Mouse (Mus musculus): Measurements from ENCODE around the gene Zic5. TPM values are rescaled to one million over a fixed set of nuclear protein-coding genes. Genes with fewer than 3 reads are reported as not detected.
A peak's percentile ranks its signal among the peaks of the same experiment; 100 is the strongest.

Zic5 gene
- total and polyA plus RNA-seq, 2 experiments from 2014 or later: not detected

DNA sequence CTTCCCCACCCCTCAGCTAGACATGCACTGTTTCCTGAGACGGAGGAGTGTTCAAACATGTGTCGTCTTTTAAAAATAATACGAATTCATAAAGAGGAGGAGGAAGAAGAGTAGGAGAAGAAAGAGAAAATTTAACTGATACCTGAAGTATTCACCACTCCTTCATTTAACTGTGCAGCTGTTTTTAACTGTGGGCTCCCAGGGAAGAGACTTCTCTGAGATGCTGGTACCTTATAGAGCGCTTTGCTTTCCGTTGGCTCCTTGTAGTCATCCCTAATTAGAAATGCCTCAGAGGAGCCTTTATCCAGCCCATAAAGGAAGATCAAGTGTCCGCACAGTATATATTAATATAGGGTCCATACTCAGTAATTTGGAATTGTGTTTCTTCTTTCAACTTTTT lies 26.0 kb upstream of the Zic5 start:
- no peak for ATAC-seq (ENCODE audit: insufficient read depth, low read depth)
- no peak for TF ChIP-seq CTCF (IDR thresholded peaks at IDR 0.05; ENCODE audit: low read depth)
- TF ChIP-seq EP300 (IDR thresholded peaks at IDR 0.05; ENCODE audit: low read depth): no peak
- no peak for DNase-seq (ENCODE audit: low spot score)
- no peak overlapping the region for H3K9ac ChIP-seq (replicated peaks; ENCODE audit: low read depth, low read length)
- H3K9me3 ChIP-seq (replicated peaks; ENCODE audit: control insufficient read depth, low read length): 0 out of 2 replicates have a peak, but pooled peaks cover 5% of the 10 kb centered on the region
- H3K27me3 ChIP-seq (ENCODE audit: control insufficient read depth, insufficient read depth, low read length): peaks cover 74% of the 10 kb centered on the region
- H3K27ac ChIP-seq (ENCODE audit: low read depth): no peak overlapping the region
- H3K4me3 ChIP-seq (ENCODE audit: low read depth, low read length): no peak overlapping the region
- no peaks in the 10 kb centered on the region for H3K4me1 ChIP-seq (ENCODE audit: control insufficient read depth, insufficient read depth)
- H3K4me2 ChIP-seq (ENCODE audit: low read depth, low read length): no peak overlapping the region
- WGBS: 78% methylated on average over 6 of the region's 6 CpGs
- H3K36me3 ChIP-seq (replicated peaks; ENCODE audit: control insufficient read depth, insufficient read depth, low read length): no peaks in the 10 kb centered on the region

DNA sequence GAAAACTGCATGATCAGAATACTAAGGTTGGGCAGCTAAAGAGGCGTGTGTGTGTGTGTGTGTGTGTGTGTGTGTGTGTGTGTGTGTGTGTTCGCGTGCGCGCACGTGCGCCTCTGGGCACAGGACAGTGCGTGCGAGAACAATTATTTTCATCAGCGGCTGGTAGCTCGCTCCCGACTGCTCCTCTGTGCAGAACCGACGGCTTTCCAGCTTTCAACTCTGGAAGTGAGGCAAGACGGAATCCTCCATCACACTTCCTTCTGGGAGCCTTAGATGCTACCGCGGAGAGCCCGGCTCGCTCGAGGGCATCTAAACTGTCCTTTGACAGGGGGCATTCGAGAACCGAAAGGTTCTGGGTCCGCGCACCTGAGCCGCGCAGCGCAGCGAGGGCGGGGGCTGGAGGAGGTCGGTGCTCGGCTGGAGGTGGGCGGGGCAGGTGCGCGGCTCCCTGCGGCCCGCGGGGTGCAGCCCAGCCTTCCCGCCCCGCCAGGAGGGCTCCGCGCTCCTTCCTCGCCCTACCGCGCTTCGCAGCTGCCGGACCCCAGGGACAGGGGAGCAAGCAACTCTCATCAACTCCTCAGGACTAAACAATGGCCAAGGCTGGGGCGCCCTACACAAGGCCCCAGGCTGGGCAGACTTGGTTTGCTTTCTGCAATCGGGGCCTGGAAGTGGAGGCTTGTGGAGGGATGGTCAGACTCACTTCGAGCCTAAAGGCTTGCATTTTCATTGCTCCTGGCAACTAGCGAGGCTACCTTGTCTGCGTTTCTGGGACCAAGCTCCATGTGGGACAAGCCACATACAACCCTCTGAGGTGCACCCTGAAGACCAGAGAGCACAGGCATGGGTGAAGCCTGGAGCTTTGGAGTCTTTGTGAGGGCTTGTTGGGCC lies 25.2 kb upstream of the Zic5 start, which contains the start of gene Gm10837:
Gm10837 (plus strand) TSS at position 146 of the 888 bp plus-strand sequence.
- H3K4me2 ChIP-seq (ENCODE audit: low read depth, low read length): no peak within 1 kb of the TSS; the same call in 1 of the 2 replicates
- DNase-seq (ENCODE audit: low spot score): no peak
- no peaks in the 10 kb centered on the region for H3K36me3 ChIP-seq (replicated peaks; ENCODE audit: control insufficient read depth, insufficient read depth, low read length)
- H3K4me1 ChIP-seq (ENCODE audit: control insufficient read depth, insufficient read depth): no peaks in the 10 kb centered on the region
- H3K4me3 ChIP-seq (ENCODE audit: low read depth, low read length): peak within 1 kb of the TSS; percentile 14; the same call in 1 of the 2 replicates
- peaks cover 75% of the 10 kb centered on the region for H3K27me3 ChIP-seq (ENCODE audit: control insufficient read depth, insufficient read depth, low read length)
- no peak; the same call in 1 of the 2 replicates for ATAC-seq (ENCODE audit: insufficient read depth, low read depth)
- no peak for TF ChIP-seq EP300 (IDR thresholded peaks at IDR 0.05; ENCODE audit: low read depth)
- TF ChIP-seq CTCF (IDR thresholded peaks at IDR 0.05; ENCODE audit: low read depth): no peak
- H3K9me3 ChIP-seq (replicated peaks; ENCODE audit: control insufficient read depth, low read length): 0 out of 2 replicates have a peak, but pooled peaks cover 5% of the 10 kb centered on the region
- H3K27ac ChIP-seq (ENCODE audit: low read depth): no peak within 1 kb of the TSS
- H3K9ac ChIP-seq (replicated peaks; ENCODE audit: low read depth, low read length): no peak within 1 kb of the TSS
- WGBS: 3% methylated on average over 45 of the region's 51 CpGs

DNA sequence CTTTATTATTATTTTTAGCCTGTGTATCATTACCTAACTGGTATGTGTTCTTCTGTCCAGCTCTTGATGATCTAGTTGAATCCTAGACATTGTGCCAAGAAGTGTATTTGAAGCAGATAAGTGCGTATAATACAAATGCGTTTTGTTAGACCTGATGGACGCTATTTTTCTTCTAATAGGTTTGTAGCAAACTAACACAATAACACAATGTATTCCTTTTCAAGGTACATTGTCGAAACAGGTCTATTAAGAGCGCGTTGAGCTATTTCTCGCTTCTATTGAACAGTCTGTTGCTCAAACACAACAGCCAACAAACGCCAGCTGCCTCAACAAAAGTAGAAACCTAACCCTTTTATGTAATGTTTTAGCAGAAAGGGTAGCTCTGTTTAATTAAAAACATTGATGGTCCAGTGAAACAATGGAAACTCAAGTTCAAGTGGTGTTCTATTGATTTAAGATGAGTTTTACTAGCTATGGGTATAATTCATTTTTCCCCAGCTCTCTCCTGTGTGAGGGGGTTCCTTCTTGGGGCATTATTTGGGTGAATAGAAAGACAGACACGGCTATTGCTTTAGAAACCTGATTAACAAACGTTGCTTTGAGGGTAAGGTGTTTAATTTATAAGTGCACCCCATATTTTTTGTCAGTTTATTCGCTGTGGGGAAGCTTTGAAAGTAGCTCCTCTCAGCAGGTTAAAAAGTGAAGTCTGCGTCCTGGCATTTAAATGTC lies 24.4 kb upstream of the Zic5 start:
- no peak overlapping the region for H3K4me3 ChIP-seq (ENCODE audit: low read depth, low read length)
- no peaks in the 10 kb centered on the region for H3K4me1 ChIP-seq (ENCODE audit: control insufficient read depth, insufficient read depth)
- ATAC-seq (ENCODE audit: insufficient read depth, low read depth): no peak

DNA sequence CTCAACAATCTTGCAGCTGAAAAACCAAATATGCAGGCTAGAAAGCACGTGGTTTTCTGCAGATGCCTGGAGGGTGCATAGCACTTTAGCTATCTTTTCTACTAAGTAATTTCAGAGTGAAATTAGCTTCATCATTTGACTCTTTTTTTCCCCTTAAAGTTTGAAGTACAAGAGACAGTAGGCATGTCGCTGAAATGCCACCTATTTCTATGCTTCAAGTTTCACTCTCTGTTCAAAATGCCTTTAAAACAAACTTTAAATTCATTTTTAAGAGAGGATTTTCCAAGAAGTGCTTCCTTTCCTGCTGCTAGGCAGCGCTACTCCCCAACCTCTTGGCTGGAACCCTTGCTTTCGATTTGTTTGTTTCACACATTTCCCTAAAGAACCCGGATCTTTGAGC lies 23.6 kb upstream of the Zic5 start:
- Histone ChIP-seq H3K27ac (ENCODE audit: low read depth) (no peak overlapping the region), H3K4me3 (ENCODE audit: low read depth, low read length) (no peak overlapping the region), H3K9ac (replicated peaks; ENCODE audit: low read depth, low read length) (no peak overlapping the region), H3K27me3 (ENCODE audit: control insufficient read depth, insufficient read depth, low read length) (peaks cover 91% of the 10 kb centered on the region), H3K4me1 (ENCODE audit: control insufficient read depth, insufficient read depth) (no peaks in the 10 kb centered on the region), H3K36me3 (replicated peaks; ENCODE audit: control insufficient read depth, insufficient read depth, low read length) (no peaks in the 10 kb centered on the region), H3K9me3 (replicated peaks; ENCODE audit: control insufficient read depth, low read length) (0 out of 2 replicates have a peak, but pooled peaks cover 4% of the 10 kb centered on the region), H3K4me2 (ENCODE audit: low read depth, low read length) (no peak overlapping the region)
- WGBS: under 1% methylated on average over 5 of the region's 5 CpGs
- DNase-seq (ENCODE audit: low spot score) (no peak), ATAC-seq (ENCODE audit: insufficient read depth, low read depth) (no peak)
- TF ChIP-seq EP300 (IDR thresholded peaks at IDR 0.05; ENCODE audit: low read depth): no peak
- no peak for TF ChIP-seq CTCF (IDR thresholded peaks at IDR 0.05; ENCODE audit: low read depth)

More for the DNA sequence above, 24.4 kb upstream of the Zic5 start:
- WGBS: 9% methylated on average over 12 of the region's 12 CpGs
- no peak for DNase-seq (ENCODE audit: low spot score)
- Histone ChIP-seq H3K9me3 (replicated peaks; ENCODE audit: control insufficient read depth, low read length) (0 out of 2 replicates have a peak, but pooled peaks cover 5% of the 10 kb centered on the region), H3K36me3 (replicated peaks; ENCODE audit: control insufficient read depth, insufficient read depth, low read length) (no peaks in the 10 kb centered on the region), H3K9ac (replicated peaks; ENCODE audit: low read depth, low read length) (no peak overlapping the region), H3K4me2 (ENCODE audit: low read depth, low read length) (no peak overlapping the region), H3K27me3 (ENCODE audit: control insufficient read depth, insufficient read depth, low read length) (peaks cover 83% of the 10 kb centered on the region), H3K27ac (ENCODE audit: low read depth) (no peak overlapping the region)
- TF ChIP-seq CTCF (IDR thresholded peaks at IDR 0.05; ENCODE audit: low read depth) (no peak), EP300 (IDR thresholded peaks at IDR 0.05; ENCODE audit: low read depth) (no peak)

DNA sequence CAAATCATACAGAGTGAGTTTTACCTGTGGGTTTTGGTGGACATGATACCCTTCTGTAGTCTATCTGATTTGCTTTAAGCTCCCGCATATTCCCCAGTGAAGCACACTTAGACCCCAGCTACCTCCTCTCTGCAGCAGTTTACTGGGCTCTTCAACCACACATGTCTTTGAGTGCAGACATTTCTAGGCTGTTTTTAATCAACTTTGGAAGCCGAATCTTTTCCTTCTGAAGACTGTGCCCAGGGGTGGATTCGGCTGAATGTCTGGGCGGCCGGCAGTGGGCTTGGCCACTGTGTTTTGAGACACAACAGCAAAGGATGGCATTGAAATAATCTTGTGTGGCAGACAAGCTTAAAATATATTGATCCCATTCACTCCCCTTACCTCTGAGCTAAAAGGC lies 21.9 kb upstream of the Zic5 start:
- Histone ChIP-seq H3K9ac (replicated peaks; ENCODE audit: low read depth, low read length) (no peak overlapping the region), H3K27me3 (ENCODE audit: control insufficient read depth, insufficient read depth, low read length) (peaks cover 91% of the 10 kb centered on the region), H3K4me1 (ENCODE audit: control insufficient read depth, insufficient read depth) (no peaks in the 10 kb centered on the region), H3K36me3 (replicated peaks; ENCODE audit: control insufficient read depth, insufficient read depth, low read length) (no peaks in the 10 kb centered on the region), H3K4me3 (ENCODE audit: low read depth, low read length) (no peak overlapping the region), H3K9me3 (replicated peaks; ENCODE audit: control insufficient read depth, low read length) (no peaks in the 10 kb centered on the region), H3K4me2 (ENCODE audit: low read depth, low read length) (no peak overlapping the region), H3K27ac (ENCODE audit: low read depth) (no peak overlapping the region)
- no peak for TF ChIP-seq EP300 (IDR thresholded peaks at IDR 0.05; ENCODE audit: low read depth)
- no peak for TF ChIP-seq CTCF (IDR thresholded peaks at IDR 0.05; ENCODE audit: low read depth)
- 5% methylated on average over 5 of the region's 5 CpGs for WGBS
- no peak for DNase-seq (ENCODE audit: low spot score)
- no peak for ATAC-seq (ENCODE audit: insufficient read depth, low read depth)

All from heart, postnatal 0 days (tissue).